Mouse (Mus musculus): ENCODE data around the gene Ccdc24. TPM values are rescaled to one million over a fixed set of nuclear protein-coding genes. Genes with fewer than 3 reads are reported as not detected.

Gene Ccdc24
- polyA plus RNA-seq, 1 experiment: 0.92 TPM

DNA sequence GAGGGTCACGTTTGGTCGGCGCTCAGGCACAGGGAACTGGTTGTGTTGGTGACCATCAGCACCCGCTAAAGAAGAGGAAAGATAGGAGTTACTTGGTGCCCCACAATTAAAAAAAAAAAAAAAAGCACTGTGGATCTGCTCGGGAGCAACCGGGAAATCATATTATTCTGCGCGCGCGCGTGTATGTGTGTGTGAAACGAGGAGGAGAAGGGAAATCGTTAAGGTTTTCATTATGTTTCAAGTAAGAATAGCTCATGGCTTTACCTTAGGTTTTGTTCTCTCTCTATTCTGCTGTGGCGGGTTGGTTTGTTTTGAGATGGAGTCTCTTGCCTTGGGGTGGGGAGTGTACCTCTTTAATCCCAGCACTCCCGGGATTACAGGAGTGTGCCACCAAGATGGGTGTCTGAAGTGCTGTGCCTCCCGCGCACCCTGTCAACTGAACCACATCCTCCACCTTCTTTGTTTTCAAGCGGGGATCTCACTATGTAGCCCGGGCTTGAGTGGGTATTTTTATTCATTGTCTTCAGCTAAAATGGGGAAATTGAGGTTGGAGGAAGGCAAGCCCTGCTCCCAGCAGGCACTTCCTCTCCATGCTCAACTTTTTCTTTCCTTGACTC is 43.2 kb upstream of the Ccdc24 start:
- Histone ChIP-seq H3K27me3 (ENCODE audit: control insufficient read depth, insufficient read depth, low read length) (no peaks in the 10 kb centered on the region), H3K4me1 (ENCODE audit: control insufficient read depth, insufficient read depth, insufficient read length) (peaks cover 9% of the 10 kb centered on the region), H3K4me3 (ENCODE audit: extremely low read depth, insufficient read depth, insufficient read length) (peak overlapping the region; percentile 86), H3K36me3 (ENCODE audit: control insufficient read depth, insufficient read depth, low read length) (peaks cover 6% of the 10 kb centered on the region), H3K27ac (ENCODE audit: insufficient read depth, low read length) (peak overlapping the region; percentile 92; the same call in 1 of the 2 replicates)
- TF ChIP-seq POLR2A (IDR thresholded peaks at IDR 0.05; ENCODE audit: low read depth, low read length) (no peak), CTCF (IDR thresholded peaks at IDR 0.05; ENCODE audit: extremely low read depth, insufficient read depth, insufficient read length, insufficient replicate concordance) (no peak)
- no peak for DNase-seq (ENCODE audit: low read depth in 1 of 2, low spot score in 2 of 2)
- WGBS: under 1% methylated on average over 19 of the region's 19 CpGs

DNA sequence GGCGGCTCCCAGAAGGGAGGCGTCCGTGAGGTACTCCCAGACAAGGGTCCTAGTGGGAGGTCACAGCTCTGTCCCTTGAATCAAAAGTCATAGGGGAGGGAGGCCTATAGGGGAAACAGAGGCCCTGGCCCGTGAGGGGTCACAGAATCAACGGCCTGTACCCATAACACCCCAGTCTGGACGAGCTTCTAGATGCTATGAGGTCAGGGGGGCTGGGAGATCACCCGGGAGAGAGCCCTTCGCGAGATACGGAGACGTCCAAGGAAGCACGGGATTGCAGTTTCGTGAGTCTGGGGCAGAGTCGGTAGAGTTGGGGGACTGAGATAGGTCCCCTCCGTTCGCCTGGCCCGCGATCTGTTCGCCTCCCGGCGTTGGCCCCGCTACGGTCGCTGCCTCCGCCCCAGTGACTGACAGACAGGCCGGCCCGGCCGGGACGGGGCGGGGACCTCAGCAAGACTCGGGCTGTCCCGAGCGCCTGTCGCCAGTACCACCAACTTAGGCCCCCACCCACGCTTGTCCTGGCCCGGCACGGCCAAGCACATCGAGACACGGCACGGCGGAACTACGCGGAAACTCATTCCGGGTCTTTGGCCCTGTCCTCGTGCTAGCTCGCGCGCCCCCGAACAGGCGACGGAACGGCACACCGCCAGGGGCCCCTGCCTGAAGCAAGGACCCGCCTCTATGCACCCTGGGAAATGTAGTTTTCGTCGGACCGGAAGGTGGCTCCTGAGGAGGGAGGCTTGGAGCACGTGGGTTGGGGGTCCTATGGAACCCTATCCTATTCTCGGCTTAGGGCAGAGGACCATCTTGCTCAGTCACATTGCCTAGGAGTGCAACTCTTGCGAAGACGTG is 42.5 kb upstream of the Ccdc24 start, which contains the start of gene Ipo13:
Gene Ipo13 (minus strand): TSS at position 409 of the 852 bp plus-strand sequence.
- TF ChIP-seq CTCF (IDR thresholded peaks at IDR 0.05; ENCODE audit: extremely low read depth, insufficient read depth, insufficient read length, insufficient replicate concordance): no peak
- peak; percentile 68 for TF ChIP-seq POLR2A (IDR thresholded peaks at IDR 0.05; ENCODE audit: low read depth, low read length)
- WGBS: under 1% methylated on average over 61 of the region's 61 CpGs
- H3K4me3 ChIP-seq (ENCODE audit: extremely low read depth, insufficient read depth, insufficient read length): peak within 1 kb of the TSS; percentile 86
- peaks cover 6% of the 10 kb centered on the region for H3K36me3 ChIP-seq (ENCODE audit: control insufficient read depth, insufficient read depth, low read length)
- H3K4me1 ChIP-seq (ENCODE audit: control insufficient read depth, insufficient read depth, insufficient read length): peaks cover 9% of the 10 kb centered on the region
- DNase-seq (ENCODE audit: low read depth in 1 of 2, low spot score in 2 of 2): peak; percentile 86 to 94
- H3K27ac ChIP-seq (ENCODE audit: insufficient read depth, low read length): peak within 1 kb of the TSS; percentile 92
- H3K27me3 ChIP-seq (ENCODE audit: control insufficient read depth, insufficient read depth, low read length): no peaks in the 10 kb centered on the region

DNA sequence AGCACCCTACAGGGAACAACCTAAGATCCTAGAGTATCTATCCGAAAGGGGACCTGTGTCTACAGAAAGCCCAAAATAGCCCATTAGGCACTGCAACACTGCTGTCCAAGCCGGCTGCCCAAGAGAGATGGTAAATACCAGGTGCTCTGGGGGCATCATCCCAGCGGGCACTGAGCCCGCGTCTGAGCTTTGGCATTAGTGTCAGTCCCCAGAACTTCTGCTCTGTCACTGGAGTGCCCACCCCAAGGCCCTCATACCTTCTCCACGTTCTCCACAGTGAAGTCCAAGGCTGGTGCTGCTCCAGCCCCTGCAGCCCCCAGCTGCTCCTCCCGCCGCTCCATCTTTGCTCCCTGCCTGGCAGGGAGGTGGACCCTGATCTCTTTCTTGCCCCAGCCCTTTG is 41.7 kb upstream of the Ccdc24 start:
- Histone ChIP-seq H3K4me3 (ENCODE audit: extremely low read depth, insufficient read depth, insufficient read length) (peak overlapping the region; percentile 86; the same call in 1 of the 2 replicates), H3K27ac (ENCODE audit: insufficient read depth, low read length) (no peak overlapping the region), H3K36me3 (ENCODE audit: control insufficient read depth, insufficient read depth, low read length) (peaks cover 6% of the 10 kb centered on the region), H3K27me3 (ENCODE audit: control insufficient read depth, insufficient read depth, low read length) (no peaks in the 10 kb centered on the region), H3K4me1 (ENCODE audit: control insufficient read depth, insufficient read depth, insufficient read length) (peaks cover 9% of the 10 kb centered on the region)
- DNase-seq (ENCODE audit: low read depth in 1 of 2, low spot score in 2 of 2): no peak
- 16% methylated on average over 8 of the region's 8 CpGs for WGBS
- TF ChIP-seq CTCF (IDR thresholded peaks at IDR 0.05; ENCODE audit: extremely low read depth, insufficient read depth, insufficient read length, insufficient replicate concordance): no peak
- no peak for TF ChIP-seq POLR2A (IDR thresholded peaks at IDR 0.05; ENCODE audit: low read depth, low read length)

DNA sequence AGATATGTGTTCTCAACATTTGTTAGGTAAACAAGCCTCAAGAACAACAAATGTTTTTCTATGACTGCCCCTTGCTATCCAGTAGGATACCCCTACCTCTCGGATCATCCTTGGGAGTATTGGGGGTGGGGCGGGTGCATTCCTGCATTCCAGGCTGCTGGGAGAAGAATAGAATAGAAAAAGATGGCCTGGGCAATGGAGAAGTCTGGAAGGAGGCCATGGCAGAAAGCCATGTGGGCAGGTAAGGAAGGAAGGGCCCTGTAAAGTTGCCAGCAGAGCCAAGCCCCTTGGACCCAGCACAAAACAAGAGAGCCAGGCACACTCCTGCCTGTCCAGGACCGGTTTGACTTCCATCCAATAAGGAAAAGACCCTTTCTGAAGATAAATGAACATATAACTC is 41.1 kb upstream of the Ccdc24 start:
- 85% methylated on average over 3 of the region's 3 CpGs for WGBS
- H3K4me3 ChIP-seq (ENCODE audit: extremely low read depth, insufficient read depth, insufficient read length): no peak overlapping the region

GRCm38 (mm10) chr4:117912685-117913273 is 40.4 kb upstream of the Ccdc24 start:
- DNase-seq (ENCODE audit: low read depth in 1 of 2, low spot score in 2 of 2): no peak
- H3K27me3 ChIP-seq (ENCODE audit: control insufficient read depth, insufficient read depth, low read length): no peaks in the 10 kb centered on the region
- no peak overlapping the region for H3K4me3 ChIP-seq (ENCODE audit: extremely low read depth, insufficient read depth, insufficient read length)
- peaks cover 6% of the 10 kb centered on the region for H3K36me3 ChIP-seq (ENCODE audit: control insufficient read depth, insufficient read depth, low read length)
- no peak overlapping the region for H3K27ac ChIP-seq (ENCODE audit: insufficient read depth, low read length)
- TF ChIP-seq CTCF (IDR thresholded peaks at IDR 0.05; ENCODE audit: extremely low read depth, insufficient read depth, insufficient read length, insufficient replicate concordance): no peak
- no peak for TF ChIP-seq POLR2A (IDR thresholded peaks at IDR 0.05; ENCODE audit: low read depth, low read length)
- 84% methylated on average over 7 of the region's 7 CpGs for WGBS
- H3K4me1 ChIP-seq (ENCODE audit: control insufficient read depth, insufficient read depth, insufficient read length): peaks cover 6% of the 10 kb centered on the region

More for the DNA sequence above, 41.1 kb upstream of the Ccdc24 start:
- H3K36me3 ChIP-seq (ENCODE audit: control insufficient read depth, insufficient read depth, low read length): peaks cover 6% of the 10 kb centered on the region
- no peak for DNase-seq (ENCODE audit: low read depth in 1 of 2, low spot score in 2 of 2)
- H3K4me1 ChIP-seq (ENCODE audit: control insufficient read depth, insufficient read depth, insufficient read length): peaks cover 6% of the 10 kb centered on the region
- no peak for TF ChIP-seq POLR2A (IDR thresholded peaks at IDR 0.05; ENCODE audit: low read depth, low read length)
- TF ChIP-seq CTCF (IDR thresholded peaks at IDR 0.05; ENCODE audit: extremely low read depth, insufficient read depth, insufficient read length, insufficient replicate concordance): no peak
- H3K27me3 ChIP-seq (ENCODE audit: control insufficient read depth, insufficient read depth, low read length): no peaks in the 10 kb centered on the region
- H3K27ac ChIP-seq (ENCODE audit: insufficient read depth, low read length): no peak overlapping the region

DNA sequence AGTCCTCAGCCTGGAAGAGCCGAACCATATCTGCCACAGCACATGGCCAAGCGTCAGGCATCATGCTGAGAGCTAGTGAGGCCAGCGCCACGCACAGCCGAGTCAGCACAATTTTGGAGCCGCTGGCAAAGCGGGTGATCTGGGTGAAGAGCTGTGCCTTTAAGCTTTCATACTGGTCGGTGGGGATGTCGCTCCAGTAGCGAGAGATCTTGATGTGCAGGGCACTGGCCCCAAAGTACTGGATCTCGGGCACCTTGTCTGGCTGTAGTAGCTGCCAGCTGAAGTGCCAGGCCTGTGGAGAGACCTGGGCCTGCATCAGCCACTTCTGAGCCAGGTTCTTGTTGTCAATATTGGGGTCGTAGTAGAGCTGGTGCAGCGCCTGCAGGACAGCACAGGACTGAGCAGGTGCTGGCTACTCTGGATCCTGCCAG is 39.8 kb upstream of the Ccdc24 start:
- peaks cover 6% of the 10 kb centered on the region for H3K4me1 ChIP-seq (ENCODE audit: control insufficient read depth, insufficient read depth, insufficient read length)
- no peaks in the 10 kb centered on the region for H3K27me3 ChIP-seq (ENCODE audit: control insufficient read depth, insufficient read depth, low read length)
- no peak overlapping the region for H3K4me3 ChIP-seq (ENCODE audit: extremely low read depth, insufficient read depth, insufficient read length)
- H3K36me3 ChIP-seq (ENCODE audit: control insufficient read depth, insufficient read depth, low read length): peaks cover 6% of the 10 kb centered on the region
- 95% methylated on average over 13 of the region's 13 CpGs for WGBS
- no peak for DNase-seq (ENCODE audit: low read depth in 1 of 2, low spot score in 2 of 2)
- TF ChIP-seq POLR2A (IDR thresholded peaks at IDR 0.05; ENCODE audit: low read depth, low read length): no peak
- TF ChIP-seq CTCF (IDR thresholded peaks at IDR 0.05; ENCODE audit: extremely low read depth, insufficient read depth, insufficient read length, insufficient replicate concordance): no peak
- no peak overlapping the region for H3K27ac ChIP-seq (ENCODE audit: insufficient read depth, low read length)

All from spleen, adult 2 months (tissue).